Mouse (Mus musculus) MEL (cell line): Measurements from ENCODE around the gene 1700024P04Rik.

ENCODE experiments used
- BHLHE40 ChIP-seq: IDR thresholded peaks from 2 replicates; pipeline ENCODE4 v1.6.1; 2012; ENCODE audit warnings: low read depth, mild to moderate bottlenecking, inconsistent platforms, low read length, improper control_type of control experiment, borderline replicate concordance
- CTCF ChIP-seq, 3 experiments: IDR thresholded peaks in 2 of 3; conservative IDR thresholded peaks in 1 of 3; 2 replicates each; pipeline ENCODE4 v1.5.1; 2011 to 2012; ENCODE audit warnings: low read length in 3 of 3, low read depth in 2 of 3, mild to moderate bottlenecking in 2 of 3, improper control_type of control experiment in 1 of 3, inconsistent platforms in 1 of 3, mixed read lengths in 1 of 3, moderate library complexity in 1 of 3; ENCODE audit not compliant: control insufficient read depth in 1 of 3, insufficient read depth in 1 of 3, poor library complexity in 1 of 3, severe bottlenecking in 1 of 3
- EP300 ChIP-seq, 2 experiments: IDR thresholded peaks; 2 replicates each; pipeline ENCODE4 v1.6.1; 2011; ENCODE audit warnings: improper control_type of control experiment in 2 of 2, low read length in 2 of 2, low read depth in 1 of 2, mild to moderate bottlenecking in 1 of 2
- ETS1 ChIP-seq: IDR thresholded peaks from 2 replicates; pipeline ENCODE4 v1.6.1; 2012; ENCODE audit warnings: low read depth, mild to moderate bottlenecking, inconsistent platforms, low read length, improper control_type of control experiment, moderate library complexity
- GATA1 ChIP-seq: IDR thresholded peaks from 2 replicates; pipeline ENCODE4 v1.6.1; 2011; ENCODE audit warnings: low read depth, low read length, improper control_type of control experiment
- MAFK ChIP-seq: IDR thresholded peaks from 2 replicates; pipeline ENCODE4 v1.6.1; 2011; ENCODE audit warnings: low read depth, mild to moderate bottlenecking, low read length, improper control_type of control experiment, borderline replicate concordance
- POLR2A ChIP-seq, 2 experiments: IDR thresholded peaks; 2 replicates each; pipeline ENCODE4 v1.6.1; 2011 to 2012; ENCODE audit warnings: low read length in 2 of 2, mild to moderate bottlenecking in 2 of 2, control low read depth in 1 of 2, improper control_type of control experiment in 1 of 2, low read depth in 1 of 2, moderate library complexity in 1 of 2; ENCODE audit not compliant: control insufficient read depth in 1 of 2, insufficient read depth in 1 of 2, poor library complexity in 1 of 2
- POLR2AphosphoS2 ChIP-seq: IDR thresholded peaks from 2 replicates; pipeline ENCODE4 v1.6.1; 2011; ENCODE audit warnings: low read length, improper control_type of control experiment
- RCOR1 ChIP-seq: IDR thresholded peaks from 2 replicates; pipeline ENCODE4 v1.6.1; 2012; ENCODE audit warnings: low read depth, mild to moderate bottlenecking, inconsistent platforms, low read length, improper control_type of control experiment
- TCF12 ChIP-seq: IDR thresholded peaks from 2 replicates; pipeline ENCODE4 v1.6.1; 2014; ENCODE audit warnings: low read depth, mild to moderate bottlenecking, inconsistent platforms, low read length, improper control_type of control experiment, moderate library complexity
- UBTF ChIP-seq: IDR thresholded peaks from 2 replicates; pipeline ENCODE4 v1.6.1; 2012; ENCODE audit warnings: low read depth, mild to moderate bottlenecking, inconsistent platforms, low read length, improper control_type of control experiment, moderate library complexity, borderline replicate concordance; ENCODE audit not compliant: insufficient read depth
- USF1 ChIP-seq: IDR thresholded peaks from 2 replicates; pipeline ENCODE4 v1.6.1; 2014; ENCODE audit warnings: low read depth, mild to moderate bottlenecking, inconsistent platforms, low read length, improper control_type of control experiment, moderate library complexity
- USF2 ChIP-seq, 2 experiments: IDR thresholded peaks; 2 replicates each; pipeline ENCODE4 v1.6.1; 2011 to 2012; ENCODE audit warnings: improper control_type of control experiment in 2 of 2, low read length in 2 of 2, borderline replicate concordance in 1 of 2, inconsistent platforms in 1 of 2, low read depth in 1 of 2, mild to moderate bottlenecking in 1 of 2; ENCODE audit not compliant: insufficient read depth in 1 of 2
- ZNF384 ChIP-seq: IDR thresholded peaks from 2 replicates; pipeline ENCODE4 v1.6.1; 2012; ENCODE audit warnings: low read depth, mild to moderate bottlenecking, inconsistent platforms, low read length, improper control_type of control experiment

- TF ChIP-seq POLR2A (IDR thresholded peaks at IDR 0.05; ENCODE audit: control insufficient read depth in 1 of 2, insufficient read depth in 1 of 2, low read depth in 1 of 2, low read length in 2 of 2, poor library complexity in 1 of 2) (no peak), EP300 (IDR thresholded peaks at IDR 0.05; ENCODE audit: low read depth in 1 of 2, low read length in 2 of 2) (no peak), USF1 (no peak), UBTF (no peak), CTCF (IDR thresholded peaks at IDR 0.05 in 2 of 3, conservative IDR thresholded peaks at IDR 0.05 in 1 of 3; ENCODE audit: control insufficient read depth in 1 of 3, insufficient read depth in 1 of 3, low read depth in 2 of 3, low read length in 3 of 3, poor library complexity in 1 of 3, severe bottlenecking in 1 of 3) (no peak), ETS1 (no peak), USF2 (IDR thresholded peaks at IDR 0.05; ENCODE audit: borderline replicate concordance in 1 of 2, insufficient read depth in 1 of 2, low read depth in 1 of 2, low read length in 2 of 2) (no peak), RCOR1 (no peak), BHLHE40 (no peak), TCF12 (no peak), GATA1 (no peak), ZNF384 (no peak), MAFK (no peak), POLR2AphosphoS2 (no peak)
Measured at GRCm38 (mm10) chr13:98953830-98954229, 30.5 kb downstream of the 1700024P04Rik start.
